Mouse (Mus musculus) urinary bladder, postnatal 25 days (tissue): ENCODE measurements at regions not wholly inside any gene's neighbourhood (a gene's known extent, or its start where the extent isn't known, plus 50 kb on each side); places are given as distances from the start of the nearest gene placed in this dataset.

ENCODE experiments used
- DNase-seq: peaks from one replicate; pipeline ENCODE4 v3.0.0; 2022; ENCODE audit warnings: low spot score

GRCm38 (mm10) chr14:72219523-72219922 is 272.1 kb downstream of the Gm9195 start:
- DNase-seq, result no peak

- no peak for DNase-seq
Observed at GRCm38 (mm10) chr14:72200307-72200706, 291.3 kb downstream of the Gm9195 start.

DNA sequence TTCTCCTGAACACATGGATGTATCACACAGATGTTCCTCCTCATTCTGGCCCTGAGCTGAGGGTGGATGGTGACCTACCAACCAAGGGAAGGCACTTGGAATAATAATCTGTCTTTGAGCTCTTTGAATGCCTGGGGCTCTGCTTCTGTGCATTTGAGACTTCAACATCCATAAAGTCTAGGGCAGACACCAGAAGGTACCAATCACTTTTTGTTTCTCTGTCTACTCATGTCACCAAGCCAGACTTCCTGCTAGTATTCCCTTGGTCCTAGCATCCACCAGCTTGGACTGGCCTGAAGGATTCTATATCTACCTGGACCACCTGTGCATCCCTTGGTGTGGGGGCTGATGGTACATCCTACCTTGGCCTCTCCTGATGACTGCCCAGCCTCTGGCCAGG is 291.7 kb downstream of the Gm9195 start:
- no peak for DNase-seq

DNA sequence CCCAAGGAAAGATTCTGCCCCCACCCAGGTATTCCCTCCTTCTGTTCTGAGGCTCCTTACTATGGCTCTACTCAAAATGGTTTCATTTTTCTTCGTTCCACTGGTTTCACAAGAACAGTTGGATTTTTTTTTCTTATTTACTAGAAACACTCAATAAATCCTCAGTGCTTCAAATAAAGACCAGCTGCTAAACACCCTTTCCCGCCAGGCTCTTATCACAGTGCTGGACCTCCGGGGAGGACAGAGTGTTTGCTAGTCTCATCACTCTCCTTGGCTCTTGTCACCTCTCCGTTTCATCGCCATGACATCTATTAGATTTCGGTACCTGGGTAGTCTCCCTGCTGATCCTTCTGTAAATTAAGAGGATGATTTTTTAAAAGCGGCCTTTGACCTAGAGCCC is 293.7 kb downstream of the Gm9195 start:
- no peak for DNase-seq

GRCm38 (mm10) chr14:72187329-72187984 is 304.2 kb downstream of the Gm9195 start:
- DNase-seq, result no peak

DNA sequence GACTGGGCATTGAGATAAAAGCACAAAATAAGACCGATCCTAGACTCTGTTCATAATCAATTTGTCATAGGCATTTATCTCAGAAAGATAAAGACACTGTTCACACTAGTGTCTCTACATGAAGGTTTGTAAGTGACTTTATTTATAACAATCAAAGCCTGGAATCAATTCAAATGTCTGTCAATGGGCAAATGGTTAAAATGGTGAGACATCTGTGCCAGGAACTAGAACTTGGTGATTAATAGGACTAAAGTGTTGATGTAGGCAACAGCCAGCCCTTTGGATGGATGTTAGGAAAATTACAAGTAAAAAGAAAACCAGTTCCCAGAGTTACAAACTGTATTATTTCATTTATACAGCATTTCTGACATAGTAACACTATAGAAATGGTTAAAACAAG is 315.9 kb downstream of the Gm9195 start:
- DNase-seq, result no peak

GRCm38 (mm10) chr14:72172549-72173405 is 318.9 kb downstream of the Gm9195 start:
- DNase-seq, result no peak

- DNase-seq, result no peak
Observed at GRCm38 (mm10) chr14:72171777-72172176, 319.9 kb downstream of the Gm9195 start.

DNA sequence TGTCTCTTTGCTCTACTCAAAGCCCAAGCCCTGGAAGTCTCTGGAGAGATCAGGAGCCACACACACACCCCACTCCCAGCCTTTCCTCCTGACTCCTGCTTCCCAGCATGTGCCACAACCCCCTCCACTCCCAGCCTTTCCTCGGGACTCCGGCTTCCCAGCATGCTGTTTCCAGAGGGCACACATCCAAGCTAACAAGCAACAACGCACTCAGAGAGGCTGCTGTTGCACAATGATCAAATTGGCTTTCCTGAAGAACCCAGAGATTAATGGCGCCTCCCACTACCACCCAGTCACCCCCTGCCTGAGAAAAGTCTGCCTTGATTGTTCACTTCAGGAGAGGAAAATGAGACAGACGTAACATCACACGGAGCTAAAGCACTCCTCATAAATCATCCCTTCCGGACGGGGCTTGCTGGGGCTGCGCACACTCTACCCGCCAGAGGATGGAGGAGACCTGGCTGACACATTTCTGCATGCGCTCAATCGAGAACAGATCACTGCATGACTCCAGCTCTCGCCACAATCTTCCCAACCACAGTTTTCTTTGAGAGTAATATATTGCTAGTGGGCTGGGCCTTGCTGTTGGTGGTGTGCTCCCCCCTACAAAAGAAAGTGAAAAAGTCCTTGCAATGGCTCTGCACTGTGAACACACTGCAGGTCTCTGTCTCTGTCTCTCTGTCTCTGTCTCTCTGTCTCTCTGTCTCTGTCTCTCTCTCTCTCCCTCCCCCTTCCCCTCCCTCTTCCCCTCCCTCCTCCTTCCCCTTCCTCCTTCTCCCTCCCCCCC is 332.9 kb downstream of the Gm9195 start:
- no peak for DNase-seq

DNA sequence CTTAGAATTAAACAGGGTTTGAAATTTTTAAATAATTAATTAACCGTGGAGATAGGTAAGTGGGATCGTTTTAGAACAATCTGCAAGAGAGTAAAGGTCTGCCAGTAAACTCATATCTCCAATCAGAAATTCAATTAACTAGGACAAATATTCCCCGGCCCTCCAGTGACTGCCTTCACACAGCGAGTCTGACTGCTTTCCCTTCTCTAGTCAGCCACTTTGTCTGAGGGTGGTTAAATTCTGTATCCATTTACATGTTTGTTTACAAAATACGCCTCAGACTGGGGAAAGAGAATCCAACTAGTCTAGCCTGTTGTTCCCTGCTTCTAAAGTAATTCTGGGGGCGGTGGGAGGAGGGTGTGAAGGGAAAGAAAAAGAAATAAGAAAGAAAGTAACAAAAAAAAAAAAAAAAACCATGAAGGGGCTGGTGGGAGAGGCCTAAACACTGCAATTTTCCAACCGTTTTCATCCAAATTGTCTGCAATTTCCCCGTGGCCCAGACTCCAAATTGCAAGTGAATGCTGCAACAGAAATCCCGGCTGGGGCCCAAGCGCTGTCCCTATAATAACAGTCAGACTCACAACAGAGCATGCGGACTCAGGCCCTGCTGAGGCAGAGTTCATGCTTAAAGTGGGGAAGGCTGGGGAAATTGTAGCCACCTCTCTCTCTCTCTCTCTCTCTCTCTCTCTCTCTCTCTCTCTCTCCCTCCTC is 336.3 kb downstream of the Gm9195 start:
- no peak for DNase-seq

GRCm38 (mm10) chr14:72151676-72152075 is 340.0 kb downstream of the Gm9195 start:
- DNase-seq, result no peak

- no peak for DNase-seq
Observed at GRCm38 (mm10) chr14:72149463-72149862, 342.2 kb downstream of the Gm9195 start.

DNA sequence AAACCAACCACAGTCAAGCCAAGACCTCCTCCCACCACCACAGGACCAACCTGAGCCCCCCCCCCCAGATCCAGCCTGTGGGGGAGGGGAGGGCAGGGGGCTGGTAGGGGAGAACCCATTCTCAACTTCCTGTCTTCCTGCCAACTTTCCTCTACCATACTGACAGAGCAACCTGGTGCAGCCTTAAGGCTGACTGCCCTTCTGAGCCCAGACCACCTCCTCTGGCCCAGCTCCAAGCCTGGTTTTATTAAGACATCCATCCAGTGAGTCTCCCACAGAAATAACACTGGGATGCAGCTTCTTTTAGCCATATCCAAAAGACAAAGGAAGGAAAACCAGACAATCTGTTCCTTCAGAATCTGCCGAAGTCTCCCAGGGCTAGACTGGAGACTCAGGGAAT is 342.8 kb downstream of the Gm9195 start:
- DNase-seq, result no peak

GRCm38 (mm10) chr14:72146381-72146780 is 345.3 kb downstream of the Gm9195 start:
- DNase-seq, result no peak

GRCm38 (mm10) chr14:72142883-72143487 is 348.7 kb downstream of the Gm9195 start:
- no peak for DNase-seq

DNA sequence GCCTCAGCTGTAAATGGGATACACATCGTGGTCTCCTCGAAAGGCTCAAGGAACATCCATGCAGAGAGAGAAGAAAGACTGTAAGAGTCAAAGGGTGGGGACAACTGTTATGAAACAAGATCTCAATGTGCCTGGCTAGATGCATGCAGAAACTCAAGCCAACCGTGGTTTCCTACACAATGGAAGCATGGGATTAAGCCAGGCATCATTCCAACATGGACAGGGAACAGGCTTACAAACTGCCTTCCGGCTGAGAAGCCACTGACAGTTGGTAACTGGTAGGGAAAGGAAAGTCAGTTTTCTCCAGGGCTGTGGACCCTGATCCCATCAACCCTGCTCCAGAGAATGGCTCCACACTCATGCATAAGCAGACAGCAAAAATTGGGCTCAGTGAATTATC is 350.5 kb downstream of the Gm9195 start:
- no peak for DNase-seq

- DNase-seq, result no peak
Observed at GRCm38 (mm10) chr14:72130149-72130548, 361.5 kb downstream of the Gm9195 start.

GRCm38 (mm10) chr14:72121786-72122185 is 369.9 kb downstream of the Gm9195 start:
- DNase-seq, result no peak

GRCm38 (mm10) chr14:72121006-72121405 is 370.6 kb downstream of the Gm9195 start:
- no peak for DNase-seq

GRCm38 (mm10) chr14:72116842-72117241 is 374.8 kb downstream of the Gm9195 start:
- no peak for DNase-seq

DNA sequence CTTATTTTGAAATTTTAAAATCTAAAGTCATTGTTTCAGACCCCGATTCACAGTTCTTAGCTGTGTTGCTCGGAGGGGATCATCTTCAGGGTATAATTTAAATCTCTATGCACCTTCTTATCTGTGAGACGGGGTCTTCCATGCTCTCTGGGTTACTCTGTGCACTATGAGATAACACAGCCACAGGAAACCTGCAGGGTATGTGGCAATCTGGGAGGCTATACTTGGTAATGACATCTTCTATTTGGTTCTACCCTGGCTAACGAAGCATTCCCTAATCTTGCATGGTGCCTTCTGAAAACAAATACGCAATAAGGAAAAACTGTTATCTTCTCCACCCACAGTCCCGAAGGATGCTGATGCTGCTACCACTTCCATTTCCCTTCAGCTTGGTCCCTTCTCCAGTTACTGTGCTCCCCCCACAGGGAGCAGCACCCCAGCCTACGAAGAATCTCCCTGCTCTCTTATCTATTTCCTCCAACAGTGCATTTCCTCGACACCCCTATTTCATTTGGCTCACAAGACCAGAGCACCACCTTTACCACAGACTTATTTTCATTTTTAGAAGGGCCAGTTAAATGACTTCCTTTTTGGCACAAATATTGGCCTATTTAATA is 378.2 kb downstream of the Gm9195 start:
- DNase-seq, result no peak
